Mouse (Mus musculus) neural tube, postnatal 0 days (tissue): ENCODE data around the gene Mc1r. TPM values are rescaled to one million over a fixed set of nuclear protein-coding genes. Genes with fewer than 3 reads are reported as not detected.

Experiments
- polyA plus RNA-seq: library from polyadenylated mRNA; unstranded; fragments of >200 nt; fragmentation: Nextera tagmentation; extraction: Ambion mirVana; gene quantifications from 2 replicates; pipeline ENCODE4 v1.2.1, GENCODE M21; 2015

Gene Mc1r
- 0.06 TPM in 1 of 2 replicates, not detected in the other for polyA plus RNA-seq

GRCm38 (mm10) chr8:123406786-123407185 is at the start of gene Mc1r:
Mc1r (plus strand) TSS chr8:123407107.

GRCm38 (mm10) chr8:123373403-123374238 is 33.3 kb upstream of the Mc1r start, which contains the start of gene Tcf25:
Tcf25 (plus strand) TSS chr8:123373753.

DNA sequence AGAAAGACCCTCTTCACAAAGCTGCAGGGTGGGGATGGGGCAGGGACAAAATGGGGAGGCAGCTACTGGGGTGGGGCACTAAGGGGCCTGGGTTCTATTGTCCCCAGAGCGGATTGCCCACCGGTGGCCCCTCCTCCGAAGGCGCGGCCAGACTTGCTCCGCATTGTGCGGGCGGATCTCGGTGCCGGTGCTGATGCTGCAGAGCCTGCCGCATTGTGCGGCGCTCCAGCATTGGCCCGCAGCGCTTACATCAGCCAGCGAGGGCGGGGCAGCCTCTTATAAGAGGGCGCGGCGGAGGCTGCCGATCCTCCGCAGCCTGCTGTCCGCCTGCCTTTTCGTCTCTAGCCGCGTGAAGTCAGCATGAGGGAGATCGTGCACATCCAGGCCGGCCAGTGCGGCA is 4.3 kb downstream of the Mc1r start, which contains the start of gene Tubb3:
TSS of gene Tubb3 (plus strand) at position 179 of the 400 bp plus-strand sequence.

DNA sequence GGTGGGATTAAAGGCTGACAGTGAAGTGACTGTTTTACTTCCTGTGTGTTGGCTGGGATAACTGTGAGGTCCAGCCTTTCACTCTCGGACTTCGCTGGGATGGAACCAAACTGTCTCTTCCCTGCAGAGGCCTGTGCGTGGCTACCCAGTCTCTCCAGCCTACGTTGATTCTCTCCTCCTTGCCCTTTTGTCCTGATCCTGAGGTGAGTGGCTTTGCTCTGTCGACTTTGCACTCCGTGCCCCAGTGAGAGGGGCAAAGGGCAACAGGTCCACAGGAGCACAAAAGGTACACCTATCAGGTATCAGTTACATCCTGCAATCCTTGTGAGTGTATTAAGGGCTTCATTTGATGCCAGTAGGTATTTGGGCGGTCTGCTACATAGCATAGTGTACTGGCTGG is 16.5 kb downstream of the Mc1r start, which contains the start of gene Def8:
TSS of gene Def8 (plus strand) at position 87 of the 400 bp plus-strand sequence.

Other genes with a start within 250 kb of the Mc1r start
- gene Sult5a1, start 248.8 kb upstream of the Mc1r start, polyA plus RNA-seq, result 3.3 and 4.5 TPM in 2 replicates
- 1.4 and 2.3 TPM in 2 replicates for gene Dpep1, start 220.9 kb upstream of the Mc1r start, polyA plus RNA-seq
- 159 and 169 TPM in 2 replicates for gene Chmp1a, start 194.3 kb upstream of the Mc1r start, polyA plus RNA-seq
- 8.6 and 8.8 TPM in 2 replicates for gene Spata33, start 194.3 kb upstream of the Mc1r start, polyA plus RNA-seq
- 41.0 and 46.2 TPM in 2 replicates for gene Cdk10, start 182.3 kb upstream of the Mc1r start, polyA plus RNA-seq
- gene Spata2l, start 170.9 kb upstream of the Mc1r start, polyA plus RNA-seq, result 18.3 and 18.5 TPM in 2 replicates
- 15.3 and 18.2 TPM in 2 replicates for gene Zfp276, start 152.9 kb upstream of the Mc1r start, polyA plus RNA-seq
- 54.6 and 63.7 TPM in 2 replicates for gene Vps9d1, start 152.8 kb upstream of the Mc1r start, polyA plus RNA-seq
- gene Fanca, start 88.5 kb upstream of the Mc1r start, polyA plus RNA-seq, result 3.0 and 7.2 TPM in 2 replicates
- gene Spire2, start 74.4 kb upstream of the Mc1r start, polyA plus RNA-seq, result 31.8 and 35.0 TPM in 2 replicates
- 411 and 449 TPM in 2 replicates for gene Tcf25, start 33.4 kb upstream of the Mc1r start, polyA plus RNA-seq
- 1,123 and 1,326 TPM in 2 replicates for gene Tubb3, start 4.3 kb downstream of the Mc1r start, polyA plus RNA-seq
- gene Def8, start 16.4 kb downstream of the Mc1r start, polyA plus RNA-seq, result 36.5 and 39.5 TPM in 2 replicates
- gene Afg3l1, start 70.8 kb downstream of the Mc1r start, polyA plus RNA-seq, result 35.4 and 38.7 TPM in 2 replicates
- gene Dbndd1, start 108.4 kb downstream of the Mc1r start, polyA plus RNA-seq, result 56.5 and 63.3 TPM in 2 replicates
- 29.3 and 30.9 TPM in 2 replicates for gene Gas8, start 111.7 kb downstream of the Mc1r start, polyA plus RNA-seq
- 10.8 and 13.0 TPM in 2 replicates for gene Rhou, start 246.8 kb downstream of the Mc1r start, polyA plus RNA-seq